9 mouse cellular contexts compared by ENCODE assay signal in genomic region chr11:113618672-113619419, GRCm38 (mm10). TPM values are rescaled to one million over a fixed set of nuclear protein-coding genes. Genes with fewer than 3 reads are reported as not detected.
DNase-seq lines count a peak whose midpoint lies in the region; ATAC-seq and TF ChIP-seq lines count a peak whose summit lies in the region.
"Had no signal": no experiment of that assay in that cellular context is flagged by ENCODE, and none has a peak within 500 bp of the region (broad histone marks: within the 10 kb centered on the region; RNA-seq: fewer than 3 reads in every experiment).

Sstr2 (plus strand) TSS chr11:113619342.

- TF ChIP-seq CTCF in midbrain, postnatal 0 days (IDR thresholded peaks at IDR 0.05) = no peak; the same call in 1 of the 2 replicates

- H3K4me3 ChIP-seq in midbrain, postnatal 0 days (ENCODE audit: low read depth, low read length) = peak within 1 kb of the TSS; percentile 56

- H3K9ac ChIP-seq in midbrain, postnatal 0 days (replicated peaks; ENCODE audit: low read length, poor library complexity, severe bottlenecking) = peak within 1 kb of the TSS; percentile 62

- peaks cover 5% of the 10 kb centered on the region; the same call in 1 of the 2 replicates for H3K27me3 ChIP-seq in midbrain, postnatal 0 days (ENCODE audit: insufficient read depth, low read length)
- H3K27me3 ChIP-seq in splenic B cell, adult 2 months (ENCODE audit: control insufficient read depth, insufficient read depth, low read length, poor library complexity, severe bottlenecking) = no peaks in the 10 kb centered on the region

- peak; percentile 74 for ATAC-seq in midbrain, postnatal 0 days (ENCODE audit: low FRiP score)

- H3K4me2 ChIP-seq in midbrain, postnatal 0 days (ENCODE audit: low read depth, low read length, poor library complexity, severe bottlenecking) = peak within 1 kb of the TSS; percentile 93

- peaks cover 3% of the 10 kb centered on the region; the same call in 1 of the 2 replicates for H3K4me1 ChIP-seq in midbrain, postnatal 0 days (ENCODE audit: insufficient read depth, low read length)

- no peaks in the 10 kb centered on the region for H3K36me3 ChIP-seq in midbrain, postnatal 0 days (ENCODE audit: insufficient read depth, low read length)
- H3K36me3 ChIP-seq in splenic B cell, adult 2 months (ENCODE audit: control insufficient read depth, insufficient read depth, low read length, poor library complexity, severe bottlenecking) = no peaks in the 10 kb centered on the region
- H3K36me3 ChIP-seq: G1E had no signal

- H3K27ac ChIP-seq in midbrain, postnatal 0 days (ENCODE audit: low read depth, low read length) = no peak within 1 kb of the TSS

- peak; percentile 74 to 82 for DNase-seq in left cerebral cortex, adult 18-20 months (ENCODE audit: low spot score in 2 of 2)
- DNase-seq in left cerebral cortex, adult 11 months (ENCODE audit: low spot score) = no peak
- peak; percentile 48 for DNase-seq in embryo, embryonic 11.5 days (ENCODE audit: low read depth, low spot score)
- DNase-seq in heart, adult 9 months (ENCODE audit: low spot score in 2 of 2) = peak; percentile 10 to 11
- peak; percentile 67 to 77 for DNase-seq in kidney, adult 8-10 months
- peak; percentile 67 for DNase-seq in liver
- peak; percentile 85 for DNase-seq in midbrain, postnatal 0 days (ENCODE audit: low spot score)
- peak; percentile 80 for DNase-seq in splenic B cell, adult 2 months (ENCODE audit: low read depth, low spot score)

- no peaks in the 10 kb centered on the region for H3K9me3 ChIP-seq in midbrain, postnatal 0 days (ENCODE audit: low read length)

- WGBS in midbrain, postnatal 0 days = under 1% methylated on average over 54 of the region's 54 CpGs

RNA-seq across cellular contexts. Expression of gene Sstr2, which starts in this region (rescaled TPM):
- total RNA-seq in left cerebral cortex, adult 18-20 months (2021) = 10 to 100 TPM; 30.0 to 35.9 TPM
- 16.4 and 26.3 TPM in 2 replicates for total RNA-seq in midbrain, postnatal 0 days (2014; rRNA removed)
- polyA plus RNA-seq in midbrain, postnatal 0 days (2015; fragmentation: Nextera tagmentation; extraction: Ambion mirVana) = 8.8 and 10.2 TPM in 2 replicates
- polyA plus RNA-seq: G1E had no signal
